Mouse (Mus musculus): Measurements from ENCODE around the gene Srgap1. TPM values are rescaled to one million over a fixed set of nuclear protein-coding genes. Genes with fewer than 3 reads are reported as not detected.

The Srgap1 gene
- total and polyA plus RNA-seq, 2 experiments from 2014 or later: 18.8 to 24.4 TPM

- 33% methylated on average over 10 of the region's 10 CpGs for WGBS
Observed at GRCm38 (mm10) chr10:122018594-122019048, 28.5 kb downstream of the Srgap1 start.

GRCm38 (mm10) chr10:122017743-122018142 lies 29.4 kb downstream of the Srgap1 start:
- ATAC-seq (no peak), DNase-seq (ENCODE audit: low spot score) (no peak)
- no peak for TF ChIP-seq CTCF (IDR thresholded peaks at IDR 0.05; ENCODE audit: low read depth)
- WGBS: 85% methylated on average over 8 of the region's 8 CpGs
- H3K36me3 ChIP-seq (ENCODE audit: insufficient read depth, low read length): no peaks in the 10 kb centered on the region
- H3K4me1 ChIP-seq (ENCODE audit: insufficient read depth, low read length): peaks cover 6% of the 10 kb centered on the region
- H3K9me3 ChIP-seq (ENCODE audit: low read length): no peaks in the 10 kb centered on the region
- H3K4me3 ChIP-seq (ENCODE audit: low read length): no peak overlapping the region
- no peak overlapping the region for H3K4me2 ChIP-seq (ENCODE audit: low read depth, low read length)
- H3K9ac ChIP-seq (replicated peaks; ENCODE audit: low read length): no peak overlapping the region
- H3K27me3 ChIP-seq (ENCODE audit: insufficient read depth, low read length): no peaks in the 10 kb centered on the region
- H3K27ac ChIP-seq: no peak overlapping the region

More at GRCm38 (mm10) chr10:122018594-122019048, 28.5 kb downstream of the Srgap1 start:
- H3K27me3 ChIP-seq (ENCODE audit: insufficient read depth, low read length): no peaks in the 10 kb centered on the region
- DNase-seq (ENCODE audit: low spot score) (peak; percentile 72), ATAC-seq (peak; percentile 71)
- H3K27ac ChIP-seq: peak overlapping the region; percentile 26; the same call in 1 of the 2 replicates
- no peak overlapping the region for H3K4me3 ChIP-seq (ENCODE audit: low read length)
- no peak for TF ChIP-seq CTCF (IDR thresholded peaks at IDR 0.05; ENCODE audit: low read depth)
- H3K9me3 ChIP-seq (ENCODE audit: low read length): no peaks in the 10 kb centered on the region
- no peak overlapping the region for H3K4me2 ChIP-seq (ENCODE audit: low read depth, low read length)
- H3K36me3 ChIP-seq (ENCODE audit: insufficient read depth, low read length): no peaks in the 10 kb centered on the region
- no peak overlapping the region for H3K9ac ChIP-seq (replicated peaks; ENCODE audit: low read length)
- H3K4me1 ChIP-seq (ENCODE audit: insufficient read depth, low read length): peaks cover 6% of the 10 kb centered on the region

DNA sequence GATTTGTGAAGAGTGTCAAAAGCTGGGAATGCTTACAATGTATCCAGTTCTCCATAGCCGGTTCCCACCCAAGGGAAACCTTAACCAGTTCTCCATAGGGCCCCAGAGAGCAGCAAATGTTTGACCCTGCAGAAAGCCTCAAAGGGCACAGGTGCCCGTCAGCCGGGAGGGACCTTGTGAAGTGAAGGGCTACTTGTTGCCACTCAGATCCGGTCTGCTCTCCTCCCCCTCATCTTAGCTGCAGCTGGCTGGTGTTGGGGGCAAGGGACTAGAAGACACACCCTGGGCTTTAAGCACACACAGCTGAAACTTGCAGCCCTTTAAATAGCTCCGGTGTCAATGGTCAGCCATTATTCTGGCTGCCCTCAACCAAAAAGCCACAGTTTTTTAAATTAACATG lies 30.1 kb downstream of the Srgap1 start:
- Histone ChIP-seq H3K27ac (no peak overlapping the region), H3K4me3 (ENCODE audit: low read length) (no peak overlapping the region), H3K9ac (replicated peaks; ENCODE audit: low read length) (no peak overlapping the region), H3K4me2 (ENCODE audit: low read depth, low read length) (no peak overlapping the region), H3K36me3 (ENCODE audit: insufficient read depth, low read length) (no peaks in the 10 kb centered on the region), H3K4me1 (ENCODE audit: insufficient read depth, low read length) (peaks cover 6% of the 10 kb centered on the region), H3K27me3 (ENCODE audit: insufficient read depth, low read length) (no peaks in the 10 kb centered on the region), H3K9me3 (ENCODE audit: low read length) (no peaks in the 10 kb centered on the region)
- TF ChIP-seq CTCF (IDR thresholded peaks at IDR 0.05; ENCODE audit: low read depth): no peak
- DNase-seq (ENCODE audit: low spot score) (no peak), ATAC-seq (no peak)
- WGBS: 63% methylated on average over 5 of the region's 5 CpGs

GRCm38 (mm10) chr10:122016631-122017030 lies 30.5 kb downstream of the Srgap1 start:
- H3K27me3 ChIP-seq (ENCODE audit: insufficient read depth, low read length): no peaks in the 10 kb centered on the region
- no peak overlapping the region for H3K4me2 ChIP-seq (ENCODE audit: low read depth, low read length)
- H3K4me1 ChIP-seq (ENCODE audit: insufficient read depth, low read length): peaks cover 6% of the 10 kb centered on the region
- no peaks in the 10 kb centered on the region for H3K36me3 ChIP-seq (ENCODE audit: insufficient read depth, low read length)
- H3K4me3 ChIP-seq (ENCODE audit: low read length): no peak overlapping the region
- no peak for TF ChIP-seq CTCF (IDR thresholded peaks at IDR 0.05; ENCODE audit: low read depth)
- no peaks in the 10 kb centered on the region for H3K9me3 ChIP-seq (ENCODE audit: low read length)
- ATAC-seq: no peak
- no peak overlapping the region for H3K27ac ChIP-seq
- no peak for DNase-seq (ENCODE audit: low spot score)
- WGBS: 95% methylated on average over 3 of the region's 3 CpGs
- no peak overlapping the region for H3K9ac ChIP-seq (replicated peaks; ENCODE audit: low read length)

- 83% methylated on average over 6 of the region's 6 CpGs for WGBS
- no peak overlapping the region for H3K9ac ChIP-seq (replicated peaks; ENCODE audit: low read length)
- H3K9me3 ChIP-seq (ENCODE audit: low read length): no peaks in the 10 kb centered on the region
- H3K4me2 ChIP-seq (ENCODE audit: low read depth, low read length): no peak overlapping the region
- DNase-seq (ENCODE audit: low spot score): no peak
- no peak overlapping the region for H3K4me3 ChIP-seq (ENCODE audit: low read length)
- H3K27me3 ChIP-seq (ENCODE audit: insufficient read depth, low read length): no peaks in the 10 kb centered on the region
- no peak overlapping the region for H3K27ac ChIP-seq
- H3K4me1 ChIP-seq (ENCODE audit: insufficient read depth, low read length): peaks cover 9% of the 10 kb centered on the region
- H3K36me3 ChIP-seq (ENCODE audit: insufficient read depth, low read length): no peaks in the 10 kb centered on the region
- ATAC-seq: no peak
- TF ChIP-seq CTCF (IDR thresholded peaks at IDR 0.05; ENCODE audit: low read depth): no peak
Observed at GRCm38 (mm10) chr10:122012321-122012720, 34.8 kb downstream of the Srgap1 start.

- H3K4me1 ChIP-seq (ENCODE audit: insufficient read depth, low read length): peaks cover 18% of the 10 kb centered on the region
- H3K27me3 ChIP-seq (ENCODE audit: insufficient read depth, low read length): no peaks in the 10 kb centered on the region
- DNase-seq (ENCODE audit: low spot score) (peak; percentile 67), ATAC-seq (peak; percentile 45)
- no peaks in the 10 kb centered on the region for H3K9me3 ChIP-seq (ENCODE audit: low read length)
- H3K36me3 ChIP-seq (ENCODE audit: insufficient read depth, low read length): no peaks in the 10 kb centered on the region
- no peak overlapping the region for H3K27ac ChIP-seq
- 37% methylated on average over 12 of the region's 12 CpGs for WGBS
- no peak overlapping the region for H3K9ac ChIP-seq (replicated peaks; ENCODE audit: low read length)
- no peak overlapping the region for H3K4me3 ChIP-seq (ENCODE audit: low read length)
- TF ChIP-seq CTCF (IDR thresholded peaks at IDR 0.05; ENCODE audit: low read depth): no peak
- peak overlapping the region; percentile 2 for H3K4me2 ChIP-seq (ENCODE audit: low read depth, low read length)
Observed at GRCm38 (mm10) chr10:122008731-122009391, 38.3 kb downstream of the Srgap1 start.

- 48% methylated on average over 2 of the region's 2 CpGs for WGBS
- Histone ChIP-seq H3K27ac (no peak overlapping the region), H3K4me2 (ENCODE audit: low read depth, low read length) (no peak overlapping the region), H3K27me3 (ENCODE audit: insufficient read depth, low read length) (no peaks in the 10 kb centered on the region), H3K9ac (replicated peaks; ENCODE audit: low read length) (no peak overlapping the region), H3K4me1 (ENCODE audit: insufficient read depth, low read length) (peaks cover 18% of the 10 kb centered on the region), H3K4me3 (ENCODE audit: low read length) (no peak overlapping the region), H3K9me3 (ENCODE audit: low read length) (no peaks in the 10 kb centered on the region), H3K36me3 (ENCODE audit: insufficient read depth, low read length) (no peaks in the 10 kb centered on the region)
- DNase-seq (ENCODE audit: low spot score) (no peak), ATAC-seq (no peak)
- no peak for TF ChIP-seq CTCF (IDR thresholded peaks at IDR 0.05; ENCODE audit: low read depth)
Observed at GRCm38 (mm10) chr10:122008370-122008730, 38.8 kb downstream of the Srgap1 start.
